Mouse (Mus musculus) forebrain, embryonic 15.5 days (tissue): ENCODE measurements around the gene Grid2ip. TPM values are rescaled to one million over a fixed set of nuclear protein-coding genes. Genes with fewer than 3 reads are reported as not detected.

Experiments used
- ATAC-seq: fragments of 200-750 bp; cut with Nextera tagmentation; replicated peaks from 2 replicates; pipeline ENCODE4 v1.8.0; 2017; ENCODE audit warnings: mild to moderate bottlenecking, moderate TSS enrichment, moderate library complexity
- H3K27ac ChIP-seq: fragments of 300-500 bp; sonication (generic); replicated peaks from 2 replicates; pipeline ENCODE4 v1.5.1; 2015; ENCODE audit warnings: mild to moderate bottlenecking, inconsistent platforms
- H3K27me3 ChIP-seq: fragments of 300-500 bp; sonication (generic); 2 replicates; pipeline ENCODE4 v1.6.1; 2015; ENCODE audit warnings: inconsistent platforms
- H3K36me3 ChIP-seq: fragments of 300-500 bp; sonication (generic); 2 replicates; pipeline ENCODE4 v1.6.1; 2015; ENCODE audit warnings: mild to moderate bottlenecking, inconsistent platforms
- H3K4me1 ChIP-seq: fragments of 300-500 bp; sonication (generic); 2 replicates; pipeline ENCODE4 v1.6.1; 2015; ENCODE audit warnings: inconsistent platforms
- H3K4me2 ChIP-seq: fragments of 300-500 bp; sonication (generic); replicated peaks from 2 replicates; pipeline ENCODE4 v1.6.1; 2015; ENCODE audit warnings: mild to moderate bottlenecking, inconsistent platforms
- H3K4me3 ChIP-seq: fragments of 300-500 bp; sonication (generic); 2 replicates; pipeline ENCODE4 v1.5.1; 2015; ENCODE audit warnings: mild to moderate bottlenecking, inconsistent platforms
- H3K9ac ChIP-seq: fragments of 300-500 bp; sonication (generic); replicated peaks from 2 replicates; pipeline ENCODE4 v1.6.1; 2015; ENCODE audit warnings: mild to moderate bottlenecking, inconsistent platforms
- H3K9me3 ChIP-seq: fragments of 300-500 bp; sonication (generic); 2 replicates; pipeline ENCODE4 v1.6.1; 2016; ENCODE audit warnings: inconsistent platforms
- WGBS: fragments of 180-500 bp; shearing (Covaris S2); methylation state at CpG from one replicate; pipeline ENCODE4 v1.1.7; 2015; ENCODE audit warnings: mixed read lengths; 5-methylcytosine and 5-hydroxymethylcytosine counted together
- polyA plus RNA-seq: library from polyadenylated mRNA; unstranded; fragments of >200 nt; fragmentation: Nextera tagmentation; extraction: Ambion mirVana; gene quantifications from 2 replicates; pipeline ENCODE4 v1.2.1, GENCODE M21; 2015

The Grid2ip gene
- polyA plus RNA-seq, result 0.42 and 0.88 TPM in 2 replicates

- no peak within 1 kb of the TSS for H3K27ac ChIP-seq
- peak within 1 kb of the TSS; percentile 36 for H3K4me2 ChIP-seq
- peak within 1 kb of the TSS; percentile 23 for H3K4me3 ChIP-seq
- H3K9ac ChIP-seq, result peak within 1 kb of the TSS; percentile 28
- peaks cover 3% of the 10 kb centered on the region; the same call in 1 of the 2 replicates for H3K27me3 ChIP-seq
- no peak for ATAC-seq
- peaks cover 11% of the 10 kb centered on the region for H3K4me1 ChIP-seq
- no peaks in the 10 kb centered on the region for H3K36me3 ChIP-seq
- 14% methylated on average over 17 of the region's 17 CpGs for WGBS
- no peaks in the 10 kb centered on the region for H3K9me3 ChIP-seq
These were observed at the start of gene Grid2ip for GRCm38 (mm10) chr5:143356686-143357388. Gene Grid2ip (plus strand): TSS chr5:143357338.

- Histone ChIP-seq H3K4me2 (no peak overlapping the region), H3K4me3 (no peak overlapping the region), H3K9ac (no peak overlapping the region), H3K27ac (no peak overlapping the region), H3K27me3 (no peaks in the 10 kb centered on the region), H3K9me3 (no peaks in the 10 kb centered on the region), H3K4me1 (peaks cover 32% of the 10 kb centered on the region), H3K36me3 (peaks cover 76% of the 10 kb centered on the region)
- no peak for ATAC-seq
- 96% methylated on average over 5 of the region's 5 CpGs for WGBS
These were observed 48.3 kb upstream of the Grid2ip start for GRCm38 (mm10) chr5:143308825-143309224.

GRCm38 (mm10) chr5:143309916-143310315 is 47.2 kb upstream of the Grid2ip start:
- ATAC-seq, result no peak
- Histone ChIP-seq H3K9me3 (no peaks in the 10 kb centered on the region), H3K4me3 (no peak overlapping the region), H3K27ac (no peak overlapping the region), H3K4me1 (peaks cover 38% of the 10 kb centered on the region), H3K4me2 (no peak overlapping the region), H3K27me3 (no peaks in the 10 kb centered on the region), H3K36me3 (peaks cover 71% of the 10 kb centered on the region), H3K9ac (no peak overlapping the region)
- WGBS, result 95% methylated on average over 7 of the region's 7 CpGs

- no peak for ATAC-seq
- Histone ChIP-seq H3K36me3 (peaks cover 65% of the 10 kb centered on the region), H3K27ac (no peak overlapping the region), H3K4me2 (no peak overlapping the region), H3K9ac (no peak overlapping the region), H3K9me3 (no peaks in the 10 kb centered on the region), H3K27me3 (no peaks in the 10 kb centered on the region), H3K4me3 (no peak overlapping the region), H3K4me1 (peaks cover 35% of the 10 kb centered on the region)
- 69% methylated on average over 8 of the region's 8 CpGs for WGBS
These were observed 45.3 kb upstream of the Grid2ip start for GRCm38 (mm10) chr5:143311886-143312285.

GRCm38 (mm10) chr5:143314183-143314729 is 42.9 kb upstream of the Grid2ip start:
- 2% methylated on average over 16 of the region's 16 CpGs for WGBS
- peak overlapping the region; percentile 99 for H3K9ac ChIP-seq
- peaks cover 62% of the 10 kb centered on the region for H3K36me3 ChIP-seq
- no peaks in the 10 kb centered on the region for H3K9me3 ChIP-seq
- ATAC-seq, result 0 out of 2 replicates have a peak, but pooled peaks have one; percentile 29
- H3K4me1 ChIP-seq, result peaks cover 31% of the 10 kb centered on the region
- no peaks in the 10 kb centered on the region for H3K27me3 ChIP-seq
- peak overlapping the region; percentile 98 for H3K27ac ChIP-seq
- H3K4me2 ChIP-seq, result peak overlapping the region; percentile 88
- peak overlapping the region; percentile 99 for H3K4me3 ChIP-seq

- Histone ChIP-seq H3K27ac (peak within 1 kb of the TSS; percentile 98), H3K36me3 (peaks cover 63% of the 10 kb centered on the region), H3K4me3 (peak within 1 kb of the TSS; percentile 99), H3K4me1 (peaks cover 31% of the 10 kb centered on the region), H3K27me3 (no peaks in the 10 kb centered on the region), H3K9me3 (no peaks in the 10 kb centered on the region), H3K4me2 (peak within 1 kb of the TSS; percentile 88), H3K9ac (peak within 1 kb of the TSS; percentile 99)
- peak; percentile 86 for ATAC-seq
- WGBS, result under 1% methylated on average over 101 of the region's 101 CpGs
These were observed 42.2 kb upstream of the Grid2ip start, which contains the start of gene E130309D02Rik for GRCm38 (mm10) chr5:143314730-143315513. Gene E130309D02Rik (minus strand): TSS chr5:143315360.

GRCm38 (mm10) chr5:143315514-143315888 is 41.6 kb upstream of the Grid2ip start:
- H3K4me2 ChIP-seq, result peak overlapping the region; percentile 88
- 14% methylated on average over 8 of the region's 8 CpGs for WGBS
- H3K4me1 ChIP-seq, result peaks cover 31% of the 10 kb centered on the region
- H3K4me3 ChIP-seq, result peak overlapping the region; percentile 99
- peaks cover 61% of the 10 kb centered on the region for H3K36me3 ChIP-seq
- H3K9ac ChIP-seq, result no peak overlapping the region
- no peaks in the 10 kb centered on the region for H3K27me3 ChIP-seq
- no peaks in the 10 kb centered on the region for H3K9me3 ChIP-seq
- no peak; the same call in 1 of the 2 replicates for ATAC-seq
- H3K27ac ChIP-seq, result peak overlapping the region; percentile 98

GRCm38 (mm10) chr5:143316605-143317287 is 40.4 kb upstream of the Grid2ip start:
- Histone ChIP-seq H3K27ac (no peak overlapping the region), H3K36me3 (peaks cover 59% of the 10 kb centered on the region), H3K4me1 (peaks cover 20% of the 10 kb centered on the region), H3K9me3 (no peaks in the 10 kb centered on the region), H3K9ac (no peak overlapping the region), H3K27me3 (no peaks in the 10 kb centered on the region), H3K4me3 (no peak overlapping the region), H3K4me2 (no peak overlapping the region)
- 85% methylated on average over 5 of the region's 5 CpGs for WGBS
- ATAC-seq, result no peak

- no peak overlapping the region for H3K4me3 ChIP-seq
- WGBS, result 88% methylated on average over 8 of the region's 8 CpGs
- peaks cover 18% of the 10 kb centered on the region for H3K4me1 ChIP-seq
- no peak for ATAC-seq
- peaks cover 59% of the 10 kb centered on the region for H3K36me3 ChIP-seq
- no peak overlapping the region for H3K9ac ChIP-seq
- H3K4me2 ChIP-seq, result no peak overlapping the region
- no peaks in the 10 kb centered on the region for H3K27me3 ChIP-seq
- H3K9me3 ChIP-seq, result no peaks in the 10 kb centered on the region
- H3K27ac ChIP-seq, result no peak overlapping the region
These were observed 39.9 kb upstream of the Grid2ip start for GRCm38 (mm10) chr5:143317288-143317610.

GRCm38 (mm10) chr5:143328690-143329495 is 28.2 kb upstream of the Grid2ip start, which contains the start of gene Zdhhc4:
Gene Zdhhc4 (minus strand): TSS chr5:143329256.
- H3K27me3 ChIP-seq, result no peaks in the 10 kb centered on the region
- peak within 1 kb of the TSS; percentile 85 for H3K4me2 ChIP-seq
- H3K36me3 ChIP-seq, result peaks cover 22% of the 10 kb centered on the region
- WGBS, result under 1% methylated on average over 51 of the region's 57 CpGs
- H3K9me3 ChIP-seq, result no peaks in the 10 kb centered on the region
- peak within 1 kb of the TSS; percentile 70 for H3K4me3 ChIP-seq
- H3K9ac ChIP-seq, result peak within 1 kb of the TSS; percentile 85
- ATAC-seq, result peak; percentile 83
- peak within 1 kb of the TSS; percentile 83 for H3K27ac ChIP-seq
- H3K4me1 ChIP-seq, result peaks cover 22% of the 10 kb centered on the region

GRCm38 (mm10) chr5:143333872-143334271 is 23.3 kb upstream of the Grid2ip start:
- no peak overlapping the region for H3K4me3 ChIP-seq
- no peak for ATAC-seq
- no peak overlapping the region for H3K27ac ChIP-seq
- H3K36me3 ChIP-seq, result no peaks in the 10 kb centered on the region
- no peaks in the 10 kb centered on the region for H3K9me3 ChIP-seq
- H3K9ac ChIP-seq, result no peak overlapping the region
- WGBS, result 18% methylated on average over 5 of the region's 5 CpGs
- H3K4me2 ChIP-seq, result no peak overlapping the region
- H3K4me1 ChIP-seq, result peaks cover 8% of the 10 kb centered on the region
- H3K27me3 ChIP-seq, result 0 out of 2 replicates have a peak, but pooled peaks cover under 1% of the 10 kb centered on the region
